Mouse (Mus musculus) hematopoietic stem cell, adult 5-6 weeks (primary cell): Measurements from ENCODE around the gene Klf8. TPM values are rescaled to one million over a fixed set of nuclear protein-coding genes. Genes with fewer than 3 reads are reported as not detected.

ENCODE experiments used
- ATAC-seq, 2 experiments: fragments of 125-278 bp in 1 of 2; replicated peaks in 1 of 2; 2 replicates each; pipeline ENCODE4 v1.8.0; 2016 to 2017; ENCODE audit warnings: inconsistent platforms in 2 of 2, mild to moderate bottlenecking in 2 of 2, moderate number of reproducible peaks in 2 of 2, low read depth in 1 of 2, moderate TSS enrichment in 1 of 2; ENCODE audit not compliant: low FRiP score in 2 of 2, poor library complexity in 2 of 2, severe bottlenecking in 2 of 2, insufficient read depth in 1 of 2, low TSS enrichment in 1 of 2
- total RNA-seq: library from RNA; stranded (forward); fragments of 172-1452, 232-1000 nt; gene quantifications from 2 replicates; pipeline ENCODE4 v1.2.3, GENCODE M21; 2017

Gene Klf8
- total RNA-seq, 1 experiment from 2014 or later: 13.8 TPM

DNA sequence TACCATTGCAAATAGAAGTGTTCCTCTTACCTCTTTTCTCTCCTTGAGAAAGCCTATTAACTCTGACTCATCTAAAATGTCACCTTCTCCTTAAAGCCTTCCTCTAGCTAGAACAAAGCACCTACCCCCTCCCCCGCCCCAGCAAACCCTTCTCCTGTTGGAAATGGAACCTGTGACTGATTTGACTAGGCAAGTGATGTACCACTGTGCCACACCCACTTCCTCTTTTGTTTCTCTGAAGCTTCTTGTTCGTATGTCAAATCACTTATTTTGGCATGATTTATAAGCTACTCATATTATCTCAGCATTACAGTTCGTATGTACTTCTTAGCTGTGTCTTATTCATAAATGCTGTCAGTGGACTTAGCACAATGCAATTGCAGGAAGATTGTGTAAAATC is 144.5 kb downstream of the Klf8 start:
- ATAC-seq: no peak

DNA sequence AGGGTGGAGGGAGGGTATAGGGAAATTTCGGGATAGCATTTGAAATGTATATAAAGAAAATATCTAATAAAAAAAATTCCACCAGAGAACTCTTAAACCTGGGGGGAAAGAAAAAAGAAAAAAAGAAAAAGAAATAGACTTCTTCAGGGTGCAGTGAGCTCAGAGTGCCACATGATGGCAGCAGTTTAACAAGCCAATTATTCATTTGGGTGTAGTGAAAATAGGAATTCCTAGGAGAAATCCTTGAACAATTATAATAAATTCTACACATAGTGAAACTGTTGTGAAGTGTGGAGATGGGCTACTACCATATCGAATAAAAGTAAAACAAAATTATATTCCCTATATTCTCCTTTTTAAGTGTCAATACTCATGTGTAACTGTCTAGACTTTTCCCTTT is 152.0 kb downstream of the Klf8 start:
- no peak for ATAC-seq

DNA sequence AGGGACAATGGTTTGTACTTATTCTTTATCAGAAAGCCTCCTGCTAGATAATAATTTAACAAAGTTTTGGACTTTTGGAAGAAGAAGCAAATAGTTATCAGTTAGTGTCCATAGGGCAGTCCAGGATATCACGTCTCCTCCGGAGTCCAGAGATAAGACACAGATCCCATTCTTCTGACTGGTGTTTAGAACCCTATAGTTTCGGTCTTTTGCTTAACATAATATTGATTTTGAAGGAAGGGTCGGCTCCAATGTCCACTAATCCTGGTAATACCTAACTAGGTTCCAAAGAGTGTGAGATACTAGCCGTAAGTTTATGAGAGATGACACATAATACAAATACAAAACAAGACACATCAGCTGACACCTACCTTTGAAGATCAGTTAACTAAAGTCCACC is 179.8 kb downstream of the Klf8 start:
- ATAC-seq: no peak

DNA sequence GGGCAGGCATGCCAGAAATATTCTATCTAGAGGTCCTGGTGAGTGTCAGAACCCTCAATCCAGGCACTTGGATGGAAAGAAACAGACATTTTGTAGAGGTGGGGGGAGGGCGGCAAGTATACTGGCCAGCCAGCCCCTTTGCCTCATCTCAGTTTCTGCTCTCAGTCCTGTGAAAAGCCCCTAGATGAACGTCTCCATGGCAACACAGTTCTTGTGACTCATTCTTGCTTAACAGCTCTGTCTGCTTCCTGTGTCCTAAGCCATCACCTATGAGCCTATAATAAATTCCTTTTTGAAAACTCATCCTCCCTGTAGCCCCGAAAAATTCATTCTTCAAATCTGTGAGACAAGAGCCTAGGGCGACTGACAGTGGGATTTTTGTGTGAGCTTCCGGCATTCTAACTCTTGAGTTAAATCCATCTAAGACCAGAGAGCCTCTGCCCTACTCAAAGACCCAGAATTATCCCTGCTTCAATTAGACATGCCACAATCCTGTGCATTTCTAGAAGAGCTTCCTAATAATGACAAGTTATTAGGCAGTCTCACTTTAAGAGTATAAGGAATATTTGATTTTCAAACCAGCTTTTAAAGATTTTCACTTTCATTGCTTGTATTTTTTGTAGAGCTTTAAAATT is 196.5 kb downstream of the Klf8 start:
- no peak for ATAC-seq

DNA sequence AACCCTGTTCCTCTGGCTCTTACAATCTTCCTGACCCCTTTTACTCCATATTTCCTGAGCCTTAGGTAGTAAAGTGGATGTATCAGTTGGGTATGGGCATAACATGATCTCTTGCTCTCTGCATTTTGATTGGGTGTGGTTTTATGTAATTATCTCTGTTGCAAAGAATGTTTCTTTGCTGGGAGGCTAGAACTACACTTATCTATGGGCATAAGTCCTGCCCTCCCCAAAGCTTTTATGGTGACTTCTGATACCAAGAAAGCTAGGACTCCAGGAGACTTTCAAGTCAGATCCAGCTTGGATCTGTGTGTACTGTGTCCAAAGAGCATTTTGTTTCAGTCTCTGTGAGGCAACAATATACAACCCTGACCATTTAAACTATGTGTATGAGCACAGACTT is 202.3 kb downstream of the Klf8 start:
- ATAC-seq: no peak

DNA sequence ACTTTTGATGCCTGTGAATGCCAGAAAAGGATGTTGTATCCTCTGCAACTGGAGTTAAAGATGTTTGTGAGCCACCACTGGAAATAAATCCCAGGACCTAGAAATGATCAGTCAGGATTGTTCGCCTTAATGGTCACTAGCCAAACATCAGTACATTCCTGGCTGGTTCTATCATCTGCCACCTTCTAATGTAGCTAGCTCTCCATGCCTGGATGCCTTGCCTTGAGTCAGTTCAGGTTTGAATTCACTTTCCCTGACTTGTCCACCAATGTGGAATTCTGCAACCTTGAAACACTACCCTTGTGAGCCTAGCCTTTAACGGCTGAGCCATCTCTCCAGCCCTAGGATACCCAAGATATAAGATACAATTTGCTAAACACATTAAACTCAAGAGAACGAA is 202.8 kb downstream of the Klf8 start:
- ATAC-seq: no peak

Other genes starting within 250 kb of the Klf8 start
- gene Usp51, start 231.0 kb upstream of the Klf8 start, total RNA-seq: 0.13 TPM in 1 of 2 replicates, not detected in the other
- 3.6 and 9.1 TPM in 2 replicates for gene Mageh1, start 199.9 kb upstream of the Klf8 start, total RNA-seq
- not detected in 2 replicates for gene Foxr2, start 118.7 kb upstream of the Klf8 start, total RNA-seq
- gene Rragb, start 97.5 kb upstream of the Klf8 start, total RNA-seq: 14.4 and 16.4 TPM in 2 replicates